ENCODE assay signal across 8 mouse cellular contexts in the genomic region with DNA sequence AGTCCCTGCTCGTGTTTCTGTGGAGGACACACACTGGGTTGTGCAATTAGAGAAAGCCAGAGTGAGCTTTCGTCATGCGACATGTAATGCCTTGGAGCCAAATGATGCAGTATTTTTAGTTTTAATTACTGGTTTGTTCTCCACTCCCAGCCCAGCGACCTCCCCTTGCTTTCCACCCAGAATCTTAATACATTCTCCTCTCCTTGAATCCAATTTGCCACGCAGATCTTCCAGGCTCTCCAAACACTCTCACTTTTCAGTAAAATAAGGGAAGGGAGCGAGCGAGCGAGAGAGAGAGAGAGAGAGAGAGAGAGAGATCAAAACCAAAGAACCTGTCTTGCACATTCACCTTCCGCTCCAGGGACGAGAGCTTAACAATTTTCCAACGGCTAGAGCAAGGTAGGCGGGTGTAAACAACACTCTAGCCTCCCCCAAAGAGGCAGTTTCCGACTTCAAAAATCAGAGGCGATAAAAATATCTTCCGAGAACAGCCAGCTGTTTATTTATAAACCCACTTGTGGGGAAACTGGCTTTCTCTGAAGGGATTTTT. TPM values are rescaled to one million over a fixed set of nuclear protein-coding genes. Genes with fewer than 3 reads are reported as not detected.
DNase-seq lines count a peak whose midpoint lies in the region; ATAC-seq and TF ChIP-seq lines count a peak whose summit lies in the region.

No protein-coding gene starts in this region.

- peaks cover 13% of the 10 kb centered on the region for H3K4me1 ChIP-seq in E14TG2a.4 (replicated peaks; ENCODE audit: low read depth, low read length)
- peaks cover 33% of the 10 kb centered on the region for H3K4me1 ChIP-seq in forebrain, embryonic 15.5 days

- peak; percentile 32 for DNase-seq in gastrocnemius, adult 2 months
- DNase-seq in gastrocnemius, postnatal 14 days: no peak
- DNase-seq in kidney, postnatal 4 days: peak; percentile 15 to 41
- peak; percentile 32 for DNase-seq in lung, postnatal 14 days
- DNase-seq in telencephalon, adult 2 months (ENCODE audit: low read depth, low spot score): peak; percentile 76
- DNase-seq in spleen, postnatal 14 days (ENCODE audit: low spot score in 2 of 2): no peak

- intact Hi-C loops in gastrocnemius, adult 2 months (cut with DNase I): loop anchor here (1.0 to 10.0 kb wide), 6 partner anchors 141 to 542 kb away; a partner anchor contains a TSS
- intact Hi-C loops in gastrocnemius, postnatal 14 days (cut with DNase I; ENCODE audit: low total_unique reads): loop anchor here (5.0 kb wide), 1 partner anchor 496 kb away; no protein-coding TSS in a partner anchor

- H3K27ac ChIP-seq in gastrocnemius, adult 2 months: peak overlapping the region; percentile 87
- peak overlapping the region; percentile 93 for H3K27ac ChIP-seq in forebrain, embryonic 15.5 days (replicated peaks)

- no peaks in the 10 kb centered on the region for H3K9me3 ChIP-seq in E14TG2a.4 (ENCODE audit: low read length)
- no peaks in the 10 kb centered on the region for H3K9me3 ChIP-seq in forebrain, embryonic 15.5 days

- H3K4me3 ChIP-seq in gastrocnemius, adult 2 months: peak overlapping the region; percentile 67
- H3K4me3 ChIP-seq in E14TG2a.4 (replicated peaks; ENCODE audit: low read length): peak overlapping the region; percentile 71; the same call in 1 of the 2 replicates
- peak overlapping the region; percentile 42 for H3K4me3 ChIP-seq in forebrain, embryonic 15.5 days

- 11% methylated on average over 15 of the region's 15 CpGs for WGBS in forebrain, embryonic 15.5 days

- H3K27me3 ChIP-seq in E14TG2a.4 (ENCODE audit: insufficient read depth, low read length): peaks cover 59% of the 10 kb centered on the region
- H3K27me3 ChIP-seq in forebrain, embryonic 15.5 days: no peaks in the 10 kb centered on the region

- ATAC-seq in forebrain, embryonic 15.5 days (replicated peaks): no peak

- no peaks in the 10 kb centered on the region for H3K36me3 ChIP-seq in E14TG2a.4 (ENCODE audit: insufficient read depth, low read length)
- no peaks in the 10 kb centered on the region for H3K36me3 ChIP-seq in forebrain, embryonic 15.5 days

- H3K4me2 ChIP-seq in forebrain, embryonic 15.5 days (replicated peaks): peak overlapping the region; percentile 67

- H3K9ac ChIP-seq in forebrain, embryonic 15.5 days (replicated peaks): peak overlapping the region; percentile 46

- no peak for TF ChIP-seq CTCF in gastrocnemius, adult 2 months (IDR thresholded peaks at IDR 0.05)
- TF ChIP-seq CTCF in E14TG2a.4 (conservative IDR thresholded peaks at IDR 0.05; ENCODE audit: low read length): no peak

RNA-seq across cellular contexts. Expression of a gene that starts 40.6 kb away (rescaled TPM):
- under 1 TPM; 0.39 to 0.61 TPM for total RNA-seq in gastrocnemius, adult 2 months (2021)
- total RNA-seq in gastrocnemius, postnatal 14 days (2021): under 1 TPM; 0.33 to 0.49 TPM
- 0.36 and 0.95 TPM in 2 replicates for polyA plus RNA-seq in forebrain, embryonic 15.5 days (2015; fragmentation: Nextera tagmentation; extraction: Ambion mirVana)

Comparison
In these comparisons a context has a peak if more than half of its experiments do, and no peak if none do; other contexts are left out.
1. DNase-seq: peak in gastrocnemius, adult 2 months (single experiment), kidney, postnatal 4 days (2 of 2), lung, postnatal 14 days (single experiment) and telencephalon, adult 2 months (single experiment); none in gastrocnemius, postnatal 14 days (single experiment) and spleen, postnatal 14 days (0 of 2).
2. Peak in every context shown above with its lines, with median percentiles within 50 percentile points of each other: H3K4me3 ChIP-seq.